Mouse (Mus musculus): ENCODE measurements around the gene Cdc42bpg.

Gene Cdc42bpg

GRCm38 (mm10) chr19:6306137-6306551 is at the start of gene Cdc42bpg:
Gene Cdc42bpg (plus strand): TSS chr19:6306456.
- DNase-seq = peak; percentile 81 to 84

DNA sequence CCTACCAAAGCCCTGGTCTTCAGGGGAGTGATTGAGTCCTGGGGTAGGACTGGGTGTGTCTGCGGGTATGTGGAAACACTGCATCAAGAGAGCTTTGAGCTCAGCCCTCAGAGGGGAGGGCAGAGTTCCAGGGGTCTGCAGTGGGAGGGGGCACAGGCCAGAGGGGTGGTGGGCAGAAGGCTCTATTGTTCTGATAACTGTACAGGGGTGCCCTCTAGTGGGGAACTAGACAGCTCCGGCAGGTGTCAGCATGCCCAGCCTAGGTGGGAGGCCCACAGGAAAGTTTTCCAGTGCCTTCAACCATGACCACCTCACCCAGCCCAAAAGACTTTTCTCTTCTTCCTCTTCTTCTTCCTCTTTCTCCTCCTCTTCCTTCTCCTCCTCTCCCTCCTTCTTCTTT is 45.8 kb upstream of the Cdc42bpg start:
- no peak for DNase-seq

- DNase-seq = no peak
Measured at GRCm38 (mm10) chr19:6260946-6261345, 45.3 kb upstream of the Cdc42bpg start.

GRCm38 (mm10) chr19:6261379-6261778 is 44.9 kb upstream of the Cdc42bpg start:
- DNase-seq = no peak

DNA sequence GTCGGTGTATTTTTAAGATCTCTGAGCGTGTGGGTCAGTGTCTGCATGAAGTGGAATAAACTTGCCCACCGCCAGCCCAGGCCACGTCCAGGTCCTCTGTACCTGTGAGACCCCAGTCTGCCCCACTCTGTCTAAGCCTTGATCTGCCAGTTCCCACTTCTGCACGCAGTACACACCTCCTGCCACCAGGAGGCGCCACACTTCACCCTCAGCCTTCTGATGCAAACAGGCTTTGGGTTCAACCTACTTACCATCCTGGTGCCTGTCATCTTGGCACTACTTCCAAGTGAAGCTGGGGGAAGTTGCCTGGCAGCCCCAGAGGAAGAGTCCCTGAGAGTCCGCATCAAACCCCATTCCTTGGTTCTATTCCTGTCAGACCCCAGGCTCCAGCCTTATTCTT is 44.0 kb upstream of the Cdc42bpg start:
- peak; percentile 52 to 53 for DNase-seq

GRCm38 (mm10) chr19:6262839-6263433 is 43.3 kb upstream of the Cdc42bpg start:
- DNase-seq = no peak

DNA sequence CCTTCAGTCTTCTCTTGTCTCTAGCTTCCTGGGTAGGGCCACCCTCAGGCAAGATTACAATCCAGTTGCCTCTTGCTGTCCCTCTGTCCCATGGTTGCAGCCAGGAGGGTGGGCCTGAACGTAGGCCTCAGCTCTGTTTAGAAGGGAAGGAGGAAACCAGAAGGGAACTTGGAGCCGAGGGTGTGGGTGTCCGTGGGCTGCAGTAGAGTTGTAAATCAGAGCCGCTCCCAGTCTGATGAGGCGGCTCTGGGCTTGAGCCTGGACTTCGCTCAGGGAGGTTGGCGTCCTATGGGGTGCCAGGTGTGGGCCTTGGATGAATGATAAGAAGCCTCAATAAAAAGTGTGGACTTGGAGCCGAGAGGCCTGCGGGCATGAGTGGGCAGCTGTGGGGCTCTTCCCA is 42.1 kb upstream of the Cdc42bpg start:
- no peak for DNase-seq

DNA sequence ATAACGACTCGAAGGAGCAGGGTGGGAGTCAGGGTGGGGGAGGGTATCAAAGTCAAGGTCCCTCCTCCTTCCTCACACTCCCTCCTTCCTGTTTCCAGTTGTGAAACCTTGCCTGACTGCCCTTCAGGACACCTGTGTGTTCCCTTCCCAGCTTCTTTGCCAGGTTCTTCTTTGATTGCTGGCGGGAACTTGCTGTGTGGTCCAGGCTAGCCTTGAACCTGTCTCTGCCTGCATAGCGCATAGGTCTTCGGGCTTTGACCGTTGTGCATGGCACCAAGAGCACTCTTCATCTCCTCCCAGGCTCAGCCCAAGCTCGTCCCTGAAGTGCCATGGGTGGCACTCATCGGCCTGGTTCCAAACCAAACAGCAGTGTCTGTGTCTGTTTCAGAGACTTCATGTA is 41.3 kb upstream of the Cdc42bpg start:
- no peak for DNase-seq

DNA sequence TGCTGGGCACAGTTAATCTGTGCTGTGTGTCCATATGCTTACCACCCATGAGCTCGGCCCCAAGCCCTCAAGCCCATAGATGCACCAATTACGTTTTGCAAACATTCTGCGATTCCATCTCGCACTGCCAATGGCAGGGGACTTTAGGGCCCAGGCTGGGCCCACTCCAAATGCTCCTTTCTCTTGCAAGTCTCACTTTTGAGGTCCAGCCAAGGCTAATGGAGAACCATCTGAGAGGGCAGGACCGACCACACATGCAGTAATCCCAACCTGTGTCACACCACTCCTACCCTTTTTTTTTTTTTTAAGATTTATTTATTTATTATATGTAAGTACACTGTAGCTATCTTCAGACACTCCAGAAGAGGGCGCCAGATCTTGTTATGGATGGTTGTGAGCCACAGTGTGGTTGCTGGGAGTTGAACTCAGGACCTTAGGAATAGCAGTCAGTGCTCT is 40.5 kb upstream of the Cdc42bpg start:
- DNase-seq = no peak

DNA sequence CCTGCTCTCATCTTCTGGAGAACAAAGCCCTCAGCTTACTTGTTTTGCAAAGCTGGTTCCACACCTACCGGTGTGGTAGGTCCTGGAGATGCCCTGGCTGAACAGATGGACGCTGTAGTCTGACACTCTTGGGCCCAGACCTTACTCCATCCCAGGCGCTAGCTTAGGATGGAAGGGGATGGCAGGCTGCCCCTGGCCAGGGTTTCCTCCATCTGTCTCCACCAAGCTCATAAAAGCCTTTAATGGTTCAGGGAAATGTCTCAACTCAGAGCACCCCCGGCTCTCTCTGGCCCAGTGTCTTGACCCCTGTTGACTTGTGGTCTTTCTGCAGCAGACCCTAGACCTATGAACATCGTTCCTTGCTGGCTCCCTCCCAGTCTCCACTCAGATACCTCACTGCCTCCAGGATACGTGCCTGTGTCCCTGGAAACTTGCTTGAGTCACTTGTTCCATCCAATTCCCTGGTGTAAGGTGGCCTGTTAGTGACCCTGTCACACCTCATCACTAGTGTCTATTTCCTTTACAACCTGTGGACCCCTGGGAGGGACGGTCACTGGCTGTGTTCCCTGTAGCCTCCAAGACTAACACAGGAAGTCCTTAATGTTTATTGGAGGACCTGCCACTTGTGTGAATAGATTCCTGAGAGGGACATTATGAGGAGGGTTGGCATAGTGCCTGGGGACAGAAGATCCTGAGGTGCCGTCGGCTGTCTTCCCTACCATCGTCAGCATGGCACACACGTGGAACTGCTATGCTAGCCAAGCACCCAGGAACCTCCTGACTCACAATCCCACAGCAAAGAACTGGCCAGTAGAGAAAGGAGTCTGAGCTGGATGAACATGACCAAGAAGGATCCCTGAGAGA is 38.7 kb upstream of the Cdc42bpg start:
- no peak for DNase-seq

GRCm38 (mm10) chr19:6268170-6268528 is 38.1 kb upstream of the Cdc42bpg start:
- DNase-seq = peak; percentile 64 to 72

GRCm38 (mm10) chr19:6268670-6269132 is 37.6 kb upstream of the Cdc42bpg start:
- DNase-seq = no peak

- DNase-seq = no peak
Measured at GRCm38 (mm10) chr19:6269798-6270475, 36.3 kb upstream of the Cdc42bpg start.

- DNase-seq = no peak
Measured at GRCm38 (mm10) chr19:6270661-6271060, 35.6 kb upstream of the Cdc42bpg start.

DNA sequence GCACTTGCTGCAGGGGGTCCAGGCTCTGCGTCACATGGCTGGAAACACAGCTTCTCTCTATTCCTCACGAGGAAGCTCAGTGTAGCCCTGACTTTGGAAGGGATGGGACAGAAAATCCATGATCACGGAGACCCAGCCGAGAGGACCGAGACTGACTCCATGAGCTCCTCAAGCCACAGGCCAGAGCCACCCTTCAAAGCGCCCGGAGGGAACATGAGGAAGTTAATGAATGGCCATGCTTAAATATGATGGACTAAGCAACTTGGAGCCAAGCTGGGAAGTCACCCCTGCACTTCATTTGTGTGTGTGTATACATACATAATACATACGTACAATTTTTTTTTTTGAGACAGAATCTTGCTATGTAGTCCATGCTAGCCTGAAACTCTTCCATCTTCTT is 35.0 kb upstream of the Cdc42bpg start:
- no peak for DNase-seq

GRCm38 (mm10) chr19:6272053-6272452 is 34.2 kb upstream of the Cdc42bpg start:
- no peak for DNase-seq

DNA sequence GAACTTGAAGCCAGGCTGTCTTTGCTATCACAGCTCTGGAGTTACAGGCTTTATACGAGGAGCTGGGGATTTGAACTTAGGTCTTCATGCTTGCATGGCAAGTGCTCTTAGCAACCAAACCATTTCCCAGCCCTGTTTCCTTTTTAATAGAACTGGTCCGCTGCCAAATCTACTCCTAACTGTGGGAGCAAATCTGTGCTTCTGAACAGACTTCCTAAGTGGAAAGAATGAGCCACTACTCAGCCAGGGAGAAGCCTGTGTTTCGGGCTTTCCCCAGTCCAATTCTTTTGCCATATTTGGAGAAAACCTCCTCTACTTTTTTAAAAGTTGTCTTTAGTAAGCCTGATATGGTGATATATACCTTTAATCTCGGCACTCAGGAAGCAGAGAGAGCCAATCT is 33.5 kb upstream of the Cdc42bpg start:
- DNase-seq = no peak

- DNase-seq = no peak
Measured at GRCm38 (mm10) chr19:6273592-6273991, 32.7 kb upstream of the Cdc42bpg start.

DNA sequence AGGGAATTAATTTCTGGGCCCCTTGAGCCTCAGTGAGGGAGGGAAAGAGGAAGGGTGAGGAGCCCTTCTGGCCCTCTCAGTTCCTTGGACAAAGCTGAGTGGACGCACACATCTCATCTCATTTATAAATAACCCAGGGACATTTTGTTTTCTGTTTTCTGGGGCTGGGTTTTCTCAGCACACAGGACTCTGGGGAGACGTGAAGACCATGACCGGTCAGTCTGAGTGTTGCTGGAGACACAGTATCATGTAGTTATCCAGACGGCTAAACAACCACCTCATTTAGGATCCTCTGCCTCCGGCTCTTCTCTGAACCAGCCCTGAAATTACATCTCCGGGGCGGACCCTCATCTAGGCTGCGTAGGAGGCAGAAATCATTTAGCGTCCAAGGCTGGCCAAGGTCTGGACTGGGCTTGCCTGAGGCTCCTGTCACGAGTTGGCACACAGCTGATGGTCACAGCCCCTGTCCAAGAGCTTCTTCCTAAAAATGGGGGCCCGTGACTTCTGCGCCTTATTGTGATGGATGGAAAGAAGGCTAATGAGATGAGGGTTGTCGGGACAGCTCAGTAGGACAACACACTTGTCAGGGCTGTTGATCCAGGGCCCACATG is 32.2 kb upstream of the Cdc42bpg start:
- no peak for DNase-seq

DNA sequence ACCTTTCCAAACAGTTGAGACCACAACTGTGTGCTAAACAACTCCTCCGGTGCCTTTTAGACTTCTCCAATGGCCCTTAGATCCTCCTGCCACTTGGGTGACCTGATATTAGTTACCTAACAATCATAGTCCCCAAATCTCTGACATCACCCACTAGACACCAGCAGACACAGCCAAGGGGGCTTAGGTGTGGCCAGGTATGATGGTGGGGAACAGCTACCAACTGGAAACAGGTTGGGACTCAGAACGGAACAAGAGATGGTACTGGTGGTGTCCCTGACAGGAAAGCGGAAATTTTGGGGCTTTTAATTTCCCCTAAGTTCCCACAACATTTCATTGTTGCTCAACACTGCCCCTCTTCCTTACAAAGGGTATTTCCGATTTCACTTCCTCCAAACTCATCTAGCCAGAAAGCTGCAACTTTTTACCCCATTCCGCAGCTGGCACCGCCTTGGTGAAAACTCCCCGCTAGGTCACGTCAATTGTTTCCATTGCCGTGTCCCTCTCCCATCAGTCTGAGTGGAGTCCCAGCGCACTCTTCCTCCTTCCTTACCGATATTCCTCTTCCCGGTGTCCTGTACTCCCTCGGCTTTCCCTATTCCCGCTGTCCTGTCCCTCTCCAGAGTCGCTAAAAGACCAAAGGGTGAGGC is 30.4 kb upstream of the Cdc42bpg start:
- peak; percentile 26 to 59 for DNase-seq

DNA sequence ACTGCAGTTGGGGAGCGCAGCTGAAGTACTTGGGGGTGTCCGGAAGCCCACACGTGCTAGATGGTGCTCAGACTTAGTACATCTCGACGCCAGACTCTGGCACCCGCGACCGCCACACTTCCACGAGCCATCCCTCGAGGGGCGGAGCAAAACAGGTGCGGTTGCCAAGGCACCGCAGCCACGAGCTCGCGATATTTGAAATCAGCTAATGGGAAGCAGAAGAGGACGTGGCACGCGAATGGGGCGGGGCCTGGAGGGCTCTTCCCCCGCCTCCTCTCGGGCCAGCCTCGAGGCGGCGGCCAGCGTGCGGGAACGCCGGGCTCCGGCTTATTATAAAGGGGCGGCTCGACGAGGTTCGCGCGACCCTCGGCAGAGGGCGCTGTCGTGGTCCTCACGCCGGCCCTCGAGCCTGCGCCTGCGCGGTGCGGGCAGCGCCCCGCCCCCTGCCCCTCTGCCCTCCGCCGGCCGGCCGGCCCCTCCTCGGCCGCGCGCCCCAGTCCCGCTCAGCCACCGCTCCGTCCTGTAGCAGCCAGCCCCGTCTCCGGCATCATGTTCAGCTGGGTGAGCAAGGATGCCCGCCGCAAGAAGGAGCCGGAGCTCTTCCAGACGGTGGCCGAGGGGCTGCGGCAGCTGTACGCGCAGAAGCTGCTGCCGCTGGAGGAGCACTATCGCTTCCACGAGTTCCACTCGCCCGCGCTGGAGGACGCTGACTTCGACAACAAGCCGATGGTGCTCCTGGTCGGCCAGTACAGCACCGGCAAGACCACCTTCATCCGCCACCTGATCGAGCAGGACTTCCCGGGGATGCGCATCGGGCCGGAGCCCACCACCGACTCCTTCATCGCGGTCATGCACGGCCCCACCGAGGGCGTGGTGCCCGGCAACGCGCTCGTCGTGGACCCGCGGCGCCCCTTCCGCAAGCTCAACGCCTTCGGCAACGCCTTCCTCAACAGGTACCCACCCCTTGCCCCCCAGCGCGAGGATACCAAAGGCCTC is 29.5 kb upstream of the Cdc42bpg start, which contains the start of gene Ehd1:
TSS of gene Ehd1 (plus strand) at position 300 of the 996 bp plus-strand sequence.
- DNase-seq = peak; percentile 90 to 94
